Mouse (Mus musculus): ENCODE measurements around the gene Sh3bgrl2.

The Sh3bgrl2 gene

GRCm38 (mm10) chr9:83631920-83632319 is 83.8 kb downstream of the Sh3bgrl2 start:
- no peak for DNase-seq (ENCODE audit: low spot score)

- no peak for DNase-seq (ENCODE audit: low spot score)
Measured at GRCm38 (mm10) chr9:83634703-83635102, 86.6 kb downstream of the Sh3bgrl2 start.

GRCm38 (mm10) chr9:83635997-83636396 is 87.9 kb downstream of the Sh3bgrl2 start:
- DNase-seq (ENCODE audit: low spot score), result no peak

- no peak for DNase-seq (ENCODE audit: low spot score)
Measured at GRCm38 (mm10) chr9:83643139-83643538, 95.0 kb downstream of the Sh3bgrl2 start.

- no peak for DNase-seq (ENCODE audit: low spot score)
Measured at GRCm38 (mm10) chr9:83643833-83644232, 95.7 kb downstream of the Sh3bgrl2 start.

- no peak for DNase-seq (ENCODE audit: low spot score)
Measured at GRCm38 (mm10) chr9:83646215-83646614, 98.1 kb downstream of the Sh3bgrl2 start.

- DNase-seq (ENCODE audit: low spot score), result no peak
Measured at GRCm38 (mm10) chr9:83646691-83647090, 98.6 kb downstream of the Sh3bgrl2 start.

- DNase-seq (ENCODE audit: low spot score), result no peak
Measured at GRCm38 (mm10) chr9:83647919-83648705, 100.0 kb downstream of the Sh3bgrl2 start.

- DNase-seq (ENCODE audit: low spot score), result no peak
Measured at GRCm38 (mm10) chr9:83648733-83649132, 100.6 kb downstream of the Sh3bgrl2 start.

GRCm38 (mm10) chr9:83652015-83652414 is 103.9 kb downstream of the Sh3bgrl2 start:
- DNase-seq (ENCODE audit: low spot score), result no peak

GRCm38 (mm10) chr9:83652590-83653172 is 104.6 kb downstream of the Sh3bgrl2 start:
- DNase-seq (ENCODE audit: low spot score), result no peak

- DNase-seq (ENCODE audit: low spot score), result no peak
Measured at GRCm38 (mm10) chr9:83654601-83655000, 106.5 kb downstream of the Sh3bgrl2 start.

- no peak for DNase-seq (ENCODE audit: low spot score)
Measured at GRCm38 (mm10) chr9:83656960-83657651, 109.0 kb downstream of the Sh3bgrl2 start.

- DNase-seq (ENCODE audit: low spot score), result no peak
Measured at GRCm38 (mm10) chr9:83657652-83658002, 109.5 kb downstream of the Sh3bgrl2 start.

GRCm38 (mm10) chr9:83659081-83659480 is 111.0 kb downstream of the Sh3bgrl2 start:
- DNase-seq (ENCODE audit: low spot score), result no peak

- DNase-seq (ENCODE audit: low spot score), result no peak
Measured at GRCm38 (mm10) chr9:83661811-83662210, 113.7 kb downstream of the Sh3bgrl2 start.

- no peak for DNase-seq (ENCODE audit: low spot score)
Measured at GRCm38 (mm10) chr9:83663981-83664897, 116.1 kb downstream of the Sh3bgrl2 start.

- no peak for DNase-seq (ENCODE audit: low spot score)
Measured at GRCm38 (mm10) chr9:83664951-83665350, 116.8 kb downstream of the Sh3bgrl2 start.

GRCm38 (mm10) chr9:83667031-83667430 is 118.9 kb downstream of the Sh3bgrl2 start:
- DNase-seq (ENCODE audit: low spot score), result no peak

GRCm38 (mm10) chr9:83679626-83680025 is 131.5 kb downstream of the Sh3bgrl2 start:
- DNase-seq (ENCODE audit: low spot score), result no peak

- DNase-seq (ENCODE audit: low spot score), result no peak
Measured at GRCm38 (mm10) chr9:83681661-83682655, 133.8 kb downstream of the Sh3bgrl2 start.

Measured in T-cell, adult 2 months (primary cell).